Mouse (Mus musculus) frontal cortex, postnatal 36 days (tissue): Measurements from ENCODE around the gene Strn.

Experiments
- DNase-seq, 2 experiments: peaks; one replicate each; pipeline ENCODE4 v3.0.0; 2022; ENCODE audit warnings: low spot score in 2 of 2

Gene Strn

DNA sequence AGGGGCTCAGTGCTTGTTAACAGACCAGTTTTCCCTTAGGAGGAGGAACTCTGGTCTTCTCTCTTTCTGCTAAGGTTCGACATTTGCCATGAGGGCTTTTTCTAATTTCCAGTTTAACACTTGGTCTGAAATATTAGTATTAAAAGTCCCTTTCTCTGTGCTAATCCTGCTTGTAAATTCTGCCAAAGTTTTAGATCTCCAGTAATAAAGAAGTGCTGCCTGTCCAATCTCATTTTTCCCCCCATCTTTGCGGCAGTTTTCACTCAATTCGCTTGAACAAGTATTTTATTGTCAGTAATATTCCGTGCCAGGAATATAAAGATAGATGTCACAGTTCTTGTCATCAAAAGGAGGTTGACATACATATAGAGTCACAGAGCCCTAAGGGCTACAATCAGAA, at the start of gene Strn:
Strn (minus strand) TSS at position 101 of the 400 bp plus-strand sequence.
- no peak for DNase-seq

DNA sequence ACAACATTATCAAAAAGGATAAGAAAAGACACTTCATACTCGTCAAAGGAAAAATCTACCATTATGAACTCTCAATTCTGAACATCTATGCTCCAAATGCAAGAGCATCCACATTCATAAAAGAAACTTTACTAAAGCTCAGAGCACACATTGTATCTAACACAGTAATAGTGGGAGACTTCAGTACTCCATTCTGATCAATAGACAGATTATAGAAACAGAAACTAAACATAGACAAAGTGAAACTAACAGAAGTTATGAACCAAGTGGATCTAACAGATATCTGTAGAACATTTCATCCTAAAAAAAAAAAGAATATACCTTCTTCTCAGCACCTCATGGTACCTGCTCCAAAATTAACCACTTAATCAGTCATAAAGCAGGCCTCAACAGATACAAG, 41.8 kb upstream of the Strn start:
- DNase-seq: no peak

DNA sequence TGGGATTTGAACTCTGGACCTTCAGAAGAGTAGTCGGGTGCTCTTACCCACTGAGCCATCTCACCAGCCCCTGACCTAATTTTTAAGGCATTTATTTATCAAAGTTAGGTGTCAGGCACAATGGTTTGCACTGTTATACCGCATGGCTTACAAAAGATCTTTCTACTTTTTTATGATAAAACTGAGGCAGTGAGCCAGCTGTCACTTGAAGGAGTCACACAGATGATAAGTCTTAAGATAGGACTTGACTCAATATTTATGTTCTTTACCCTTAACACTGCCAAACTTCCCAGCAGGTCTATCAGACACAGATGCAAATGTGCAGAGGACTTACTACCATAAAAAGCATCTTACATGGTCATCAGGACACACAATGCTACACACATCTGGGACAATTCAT, 35.3 kb upstream of the Strn start:
- no peak for DNase-seq

DNA sequence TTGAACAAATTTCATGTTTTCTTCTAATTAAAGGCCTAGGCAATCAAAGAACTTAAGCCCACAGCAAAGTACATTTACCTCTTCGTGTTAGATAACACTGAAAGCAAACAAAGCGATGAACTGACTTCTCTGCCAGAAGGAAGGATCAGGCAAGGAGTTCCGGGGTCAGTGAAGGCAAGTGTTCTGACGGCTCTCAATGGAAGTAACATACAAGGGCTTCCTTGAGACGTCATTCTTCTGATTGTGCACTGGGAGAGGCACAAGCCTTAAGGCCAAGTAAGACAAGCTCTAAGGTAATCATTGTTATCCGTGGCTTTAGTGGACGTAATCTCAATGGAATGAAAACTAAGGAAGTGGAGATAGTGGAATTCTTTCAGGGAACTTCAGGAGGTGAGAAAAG, 33.9 kb upstream of the Strn start:
- DNase-seq: no peak

DNA sequence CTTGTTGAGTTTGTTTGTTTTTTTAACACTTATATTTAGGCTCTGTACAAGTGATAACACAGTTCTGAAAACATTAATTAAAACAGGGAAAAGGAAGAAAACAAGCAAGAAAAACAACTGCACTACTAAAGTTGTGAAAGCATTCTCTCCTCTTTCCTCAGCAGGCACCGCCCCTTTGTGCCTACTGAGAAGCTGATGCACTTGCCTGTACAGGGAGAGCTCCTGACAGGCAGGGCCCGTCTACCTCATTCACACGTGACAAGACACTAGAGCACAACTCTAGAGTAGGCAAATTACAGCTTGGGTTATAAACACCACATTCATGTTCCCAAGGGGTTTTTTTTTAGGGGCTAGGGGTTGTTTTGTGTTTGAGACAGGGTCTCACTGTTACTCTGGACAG, 32.3 kb upstream of the Strn start:
- no peak for DNase-seq

DNA sequence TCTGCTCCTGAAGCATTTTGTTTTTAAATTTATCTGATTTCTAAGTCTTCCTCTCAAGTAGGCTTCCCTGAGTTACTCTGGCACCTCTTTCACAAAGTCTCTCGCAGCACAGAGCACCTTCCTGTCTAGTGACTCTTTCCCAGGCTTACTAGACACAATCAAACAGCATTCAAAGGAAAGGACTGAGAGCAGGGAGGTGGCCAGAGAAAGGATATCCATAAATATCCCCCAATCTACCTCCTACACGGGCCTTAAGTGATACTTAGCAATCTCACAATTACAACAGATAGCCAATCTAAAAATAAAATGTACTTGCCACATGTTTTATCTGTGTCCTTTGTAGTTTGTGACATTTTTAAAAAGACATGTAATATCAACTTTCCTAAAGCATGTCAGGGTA, 31.9 kb upstream of the Strn start:
- DNase-seq: no peak

DNA sequence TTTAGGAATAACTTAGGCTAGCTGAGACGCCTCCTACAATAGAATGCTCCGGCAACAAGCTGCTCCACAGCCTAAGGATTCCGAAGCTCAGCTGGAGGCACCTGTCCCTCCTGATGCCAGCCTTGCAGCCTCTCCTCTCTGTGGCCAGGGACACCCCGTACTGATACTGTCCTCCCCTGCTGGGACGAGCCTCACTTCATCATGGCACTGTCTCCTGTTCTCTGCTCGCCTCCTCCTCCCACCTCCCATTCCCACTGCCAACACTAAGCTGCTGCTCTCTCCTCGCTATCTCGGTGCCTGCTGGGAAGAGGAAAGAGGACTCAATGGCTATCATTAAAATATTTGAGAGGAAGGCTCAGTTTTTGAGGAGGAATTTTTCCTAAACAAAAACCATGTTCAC, 30.6 kb upstream of the Strn start:
- DNase-seq: peak in 1 of 2 experiments; percentile 9

DNA sequence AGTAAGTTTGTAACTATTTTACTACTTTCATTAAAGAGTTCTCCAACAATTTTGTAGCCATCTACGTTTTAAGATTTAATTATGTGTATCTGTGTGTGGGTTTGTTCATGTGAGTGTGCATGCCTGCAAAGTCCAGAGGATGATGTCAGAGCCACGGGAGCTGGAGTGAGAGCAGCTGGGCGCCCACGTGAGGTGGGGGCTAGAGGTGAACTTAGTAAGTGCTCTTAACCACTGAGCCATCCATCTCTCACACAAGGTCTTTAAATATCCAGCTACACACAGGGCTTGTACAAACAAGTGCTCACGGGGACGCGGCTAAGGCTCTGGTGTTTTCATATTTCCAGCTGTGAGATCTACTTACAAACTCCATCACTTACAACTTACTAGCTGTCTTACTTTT, 29.1 kb upstream of the Strn start:
- DNase-seq: no peak

DNA sequence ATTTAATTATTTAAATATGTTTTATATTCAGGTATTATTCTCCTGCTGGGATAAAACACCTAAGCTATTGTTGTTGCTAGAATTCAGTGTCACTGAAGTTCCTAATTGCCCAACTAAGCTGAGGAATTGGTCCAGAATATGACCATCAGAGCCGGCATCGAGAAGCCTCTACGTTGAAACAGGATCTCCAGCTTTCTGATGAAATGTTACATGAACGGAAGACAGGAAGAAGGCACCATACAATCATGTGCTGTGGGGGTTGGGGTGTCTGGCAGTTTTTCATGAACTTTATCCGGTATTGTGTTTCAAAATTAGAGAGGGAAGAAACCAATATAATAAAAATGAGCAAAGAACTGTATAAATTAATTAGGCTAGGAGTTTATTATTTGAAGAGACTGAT, 26.3 kb upstream of the Strn start:
- no peak for DNase-seq

DNA sequence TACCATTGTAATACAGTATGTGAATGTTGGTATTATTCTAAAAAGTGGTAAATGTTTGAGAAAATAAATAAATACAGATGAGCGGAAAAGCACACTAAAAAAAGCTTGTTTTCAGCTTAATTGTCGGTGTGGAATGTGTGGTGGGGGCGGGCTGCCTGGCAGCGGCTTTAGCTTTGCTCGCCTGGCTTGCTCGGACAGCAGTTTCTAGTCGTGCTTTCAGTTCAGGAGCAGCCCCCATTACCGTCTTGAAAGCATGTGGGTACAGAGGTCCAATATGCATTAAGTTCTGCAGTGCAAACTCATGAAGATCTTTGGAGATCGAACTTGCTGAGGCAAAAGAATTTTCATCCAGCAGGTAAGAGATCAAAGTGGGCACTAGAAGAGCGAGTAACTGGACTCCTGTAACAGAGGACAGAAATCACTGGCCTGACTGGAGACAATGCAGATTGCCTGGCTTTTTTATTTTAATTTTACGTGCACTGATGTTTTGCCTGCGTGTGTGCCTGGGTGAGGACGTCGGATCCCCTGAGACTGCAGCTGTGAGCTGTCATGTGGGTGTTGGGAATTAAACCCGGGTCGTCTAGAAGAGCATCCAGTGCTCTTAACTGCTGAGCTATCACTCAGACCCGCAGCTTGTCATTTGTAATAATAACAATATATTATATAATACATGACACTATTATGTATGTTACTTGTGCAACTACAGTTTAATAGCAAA, 16.1 kb upstream of the Strn start:
- peak in 1 of 2 experiments; percentile 12 for DNase-seq

DNA sequence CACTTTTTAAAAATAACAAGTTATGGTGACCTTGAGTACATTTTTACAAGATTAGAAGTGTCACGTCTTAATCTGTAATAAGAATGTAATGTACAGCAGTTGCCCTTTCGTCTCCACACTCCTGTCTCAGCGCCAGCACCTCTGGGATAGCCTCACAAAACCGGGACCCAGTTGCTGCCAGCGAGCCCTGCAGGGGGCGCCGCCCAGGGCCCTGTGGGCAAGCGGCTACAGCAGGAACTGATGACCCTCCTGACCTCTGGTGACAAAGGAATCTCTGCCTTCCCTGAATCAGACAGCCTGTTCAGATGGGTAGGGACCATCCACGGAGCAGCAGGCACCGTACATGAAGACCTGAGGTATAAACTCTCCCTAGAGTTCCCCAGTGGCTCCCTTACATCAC, 15.1 kb upstream of the Strn start:
- DNase-seq: no peak

DNA sequence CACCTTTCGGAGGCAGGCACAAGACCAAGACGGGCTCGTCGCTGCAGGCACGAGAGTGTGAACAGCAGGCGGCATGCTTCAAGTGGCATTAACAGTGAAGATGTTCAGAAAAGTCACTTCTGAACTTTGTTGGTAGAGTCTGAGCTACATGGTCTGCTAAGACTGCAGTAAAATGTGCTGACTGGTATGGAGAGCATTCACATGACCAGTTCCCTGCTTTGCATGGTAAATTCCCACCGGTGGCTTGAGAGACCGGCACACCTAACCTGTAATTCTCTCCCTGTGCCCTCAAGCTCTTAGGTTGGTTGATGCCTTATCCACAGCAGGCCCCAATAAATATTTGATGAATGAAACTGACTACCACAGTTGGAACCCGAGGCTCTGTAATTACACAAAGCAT, 11.4 kb upstream of the Strn start:
- DNase-seq: no peak

DNA sequence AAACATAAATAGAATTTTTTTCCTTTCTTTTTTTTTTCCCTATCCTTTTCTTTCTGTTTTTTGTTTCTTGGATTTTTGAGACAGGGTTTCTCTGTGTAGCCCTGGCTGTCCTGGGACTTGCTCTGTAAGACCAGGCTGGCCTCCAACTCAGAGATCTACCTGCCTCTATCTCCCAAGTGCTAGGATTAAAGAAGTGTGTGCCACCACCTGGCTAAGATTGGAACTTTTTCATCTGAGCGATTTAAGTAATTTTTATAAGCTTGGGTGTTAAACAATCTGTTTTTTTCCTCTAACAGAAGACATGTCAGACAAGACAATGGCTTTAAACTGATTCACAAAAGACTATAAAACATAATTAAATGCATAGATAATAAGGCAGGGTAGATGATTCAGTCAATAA, 1.4 kb upstream of the Strn start:
- DNase-seq: no peak

DNA sequence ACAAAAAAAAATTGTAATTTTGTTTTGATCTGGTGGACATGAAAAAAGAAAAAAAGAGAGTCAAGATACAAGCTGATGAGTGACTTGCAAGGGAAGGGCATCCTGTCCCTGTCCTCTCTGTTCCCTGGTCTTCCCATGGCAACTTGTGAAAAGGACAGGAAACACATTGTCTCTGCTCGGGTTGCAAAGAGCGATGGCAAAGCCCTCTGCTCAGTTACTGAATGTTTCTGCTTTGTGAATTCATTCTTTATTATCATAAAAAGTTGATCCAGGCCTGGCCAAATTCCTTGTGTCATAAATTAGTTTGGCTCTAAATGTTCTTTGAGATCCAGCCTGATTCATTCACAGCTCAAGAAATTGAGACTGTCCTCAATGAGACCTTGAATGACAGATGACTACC, 775 bp upstream of the Strn start:
- no peak for DNase-seq

DNA sequence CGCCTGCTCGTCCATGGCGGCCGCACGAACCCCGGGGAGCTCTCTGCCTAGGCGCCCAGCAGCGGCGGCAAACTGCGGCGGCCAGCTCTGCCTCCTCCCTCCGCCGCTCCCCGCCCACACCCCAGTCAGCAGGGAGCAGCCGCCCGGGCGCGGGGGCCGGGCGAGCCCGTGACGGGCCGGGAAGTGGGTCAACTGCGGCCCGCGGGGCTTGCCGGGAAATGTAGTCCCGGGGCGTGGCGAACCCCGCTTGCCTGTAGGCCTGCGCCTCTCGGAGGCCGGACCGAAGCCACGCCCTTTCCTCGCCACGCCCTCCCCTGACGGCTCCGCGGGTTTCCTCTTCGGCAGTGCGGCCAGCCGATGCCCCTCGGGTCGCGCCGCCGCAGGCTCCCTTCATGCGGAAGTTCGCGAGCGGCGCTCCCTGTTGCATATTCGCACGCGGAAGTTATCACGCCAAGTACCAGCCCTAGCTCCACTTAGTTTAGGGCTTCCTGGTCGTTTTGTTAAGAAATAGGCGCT, 465 bp downstream of the Strn start:
- peak; percentile 98 to 99 for DNase-seq

DNA sequence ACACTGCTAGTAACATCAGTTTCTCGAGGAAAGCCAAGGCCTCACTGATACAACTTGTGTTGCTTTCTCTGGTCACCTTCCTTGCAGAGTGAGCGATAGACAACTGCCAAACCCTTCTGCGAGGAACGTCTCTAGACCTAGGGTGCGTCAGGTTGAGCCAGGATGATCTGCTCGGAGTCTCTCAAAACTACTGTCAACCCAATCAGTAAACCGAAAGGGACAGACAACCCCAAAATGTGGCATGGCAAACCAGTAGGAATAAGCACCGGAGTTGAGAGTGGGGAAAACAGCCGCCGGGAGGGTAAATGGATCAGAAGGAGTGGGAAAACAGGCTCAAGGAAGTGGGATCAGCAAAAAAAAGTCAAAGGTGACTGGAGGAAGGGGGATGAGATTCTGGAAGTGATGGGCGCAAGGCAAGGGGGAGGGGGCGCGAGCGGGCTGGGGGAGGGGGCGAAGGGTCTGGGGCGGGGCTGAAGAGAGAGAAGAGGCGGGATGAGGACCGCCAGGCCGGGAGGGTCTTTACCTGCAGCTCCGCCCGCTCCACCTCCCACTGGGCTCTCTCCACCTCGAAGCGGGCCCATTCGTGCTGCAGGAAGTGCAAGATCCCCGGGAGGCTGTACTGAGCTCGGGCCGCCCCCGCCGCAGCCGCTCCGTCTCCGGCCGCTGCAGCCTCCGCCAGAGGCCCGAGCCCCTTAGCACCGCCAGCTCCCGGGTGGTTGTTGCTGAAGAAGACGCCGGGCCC, 1.1 kb downstream of the Strn start:
- peak; percentile 26 to 31 for DNase-seq

DNA sequence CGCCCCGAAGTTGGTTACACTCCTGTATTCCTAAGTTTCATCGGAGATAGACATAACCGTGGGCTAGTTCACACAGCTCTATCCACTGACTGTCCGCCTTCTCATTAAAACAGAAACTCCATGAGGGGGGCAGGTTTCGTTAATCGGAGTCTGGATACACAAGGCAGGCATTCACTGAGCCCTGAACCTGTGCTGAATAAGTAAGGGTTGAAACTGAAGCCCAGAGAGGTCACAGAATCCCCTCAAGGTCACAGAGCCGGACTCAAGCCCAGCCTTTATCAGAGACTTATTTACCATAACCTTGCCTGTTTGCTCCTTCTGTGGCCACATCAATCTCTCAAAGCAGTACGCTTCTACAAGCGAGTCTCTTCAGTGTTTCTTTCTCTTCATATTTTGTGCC, 2.2 kb downstream of the Strn start:
- no peak for DNase-seq

DNA sequence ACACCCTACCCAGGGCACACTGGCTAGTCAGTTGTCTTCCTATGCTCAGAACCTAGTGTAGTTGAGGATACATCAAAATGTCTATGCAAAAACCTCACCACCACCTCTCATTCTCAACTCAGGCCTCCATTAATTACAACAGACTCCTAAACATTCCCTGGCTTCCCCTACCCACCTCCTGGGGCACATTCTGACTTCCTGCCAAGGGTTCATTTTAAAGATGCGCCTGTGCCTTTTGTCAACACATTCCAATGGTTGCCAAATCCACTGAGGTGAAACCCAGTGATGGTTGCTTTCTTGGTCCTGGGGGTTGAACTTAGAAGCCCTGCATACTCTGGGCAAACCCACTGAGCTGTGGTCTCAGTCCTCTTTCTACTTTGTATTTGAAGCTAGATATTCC, 4.9 kb downstream of the Strn start:
- DNase-seq: no peak

DNA sequence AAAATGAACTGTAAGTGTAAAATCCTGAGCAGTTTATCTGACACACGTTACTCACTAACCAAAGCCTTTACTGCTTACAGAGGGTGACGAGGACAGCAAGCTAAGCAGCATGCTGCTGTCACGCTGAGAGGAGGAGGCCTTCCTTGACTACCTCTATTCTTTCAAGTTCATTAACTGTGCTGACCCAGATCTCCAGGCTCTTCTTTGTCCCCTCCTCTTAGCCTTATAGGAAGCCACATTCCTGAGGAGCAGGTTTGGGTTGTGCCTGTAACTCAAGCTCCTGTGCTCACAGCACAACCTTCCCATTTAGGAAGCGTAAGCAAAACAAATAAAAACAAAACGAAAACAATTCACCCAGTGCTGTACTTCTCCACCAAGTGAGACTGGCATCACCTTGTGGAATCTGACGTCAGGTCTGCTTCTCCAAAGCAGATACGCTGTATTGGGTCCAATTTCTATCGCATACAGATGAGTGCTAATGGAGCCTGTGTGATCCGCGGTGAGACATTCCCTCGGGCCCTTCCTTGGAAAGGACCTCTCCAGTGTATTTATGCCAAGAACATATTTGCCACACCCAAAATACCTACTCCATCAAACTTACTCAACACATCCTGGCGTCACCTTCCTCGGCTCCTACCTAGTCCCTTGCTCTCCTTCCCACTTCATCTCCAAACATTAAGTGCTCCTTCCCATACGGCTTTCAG, 10.1 kb downstream of the Strn start:
- DNase-seq: no peak

DNA sequence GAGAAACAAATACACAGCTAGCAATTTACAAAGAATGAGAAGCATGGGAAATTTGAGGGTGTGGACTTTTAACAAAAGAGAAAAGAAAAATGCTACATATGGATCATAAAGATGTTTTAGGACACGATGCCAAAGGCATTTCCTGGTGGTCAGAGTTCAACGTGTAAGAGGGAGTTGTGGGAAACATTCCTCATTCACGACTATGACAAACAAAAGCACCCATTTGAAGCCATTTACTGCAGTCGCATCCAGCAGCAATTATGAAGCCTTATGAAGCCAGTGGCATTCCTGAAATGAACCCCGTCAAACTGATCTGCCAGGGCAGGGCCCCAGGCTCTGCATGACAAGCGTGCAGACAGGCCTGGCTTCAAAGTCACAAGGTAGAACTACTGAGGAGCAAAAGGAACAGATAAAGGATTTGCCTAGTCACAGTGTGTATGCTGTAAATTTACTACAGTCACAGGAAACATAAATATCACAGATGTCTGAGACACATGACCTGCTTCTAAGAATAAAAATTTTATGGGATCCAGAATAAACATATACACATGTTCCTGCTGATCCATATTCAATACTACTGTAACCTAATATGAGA, 12.4 kb downstream of the Strn start:
- DNase-seq: no peak

DNA sequence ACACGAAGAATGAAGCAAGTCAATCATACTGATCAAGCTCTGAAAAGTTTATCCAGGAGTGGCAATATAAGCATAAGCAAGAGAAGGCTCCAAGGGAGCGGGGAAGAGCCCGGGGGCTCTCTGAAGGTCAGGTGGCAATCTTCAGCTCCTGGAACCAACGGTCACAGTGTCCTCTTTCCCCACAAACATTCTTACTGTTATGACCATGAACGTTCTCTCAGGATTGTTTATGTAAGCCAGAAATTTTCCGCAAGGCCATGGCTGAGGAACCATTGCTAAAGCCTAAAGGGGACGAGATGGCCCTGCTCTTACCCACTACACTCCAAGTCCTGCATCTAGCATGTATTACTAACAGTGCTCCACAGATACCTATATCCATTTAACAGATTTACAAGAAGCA, 15.3 kb downstream of the Strn start:
- no peak for DNase-seq

DNA sequence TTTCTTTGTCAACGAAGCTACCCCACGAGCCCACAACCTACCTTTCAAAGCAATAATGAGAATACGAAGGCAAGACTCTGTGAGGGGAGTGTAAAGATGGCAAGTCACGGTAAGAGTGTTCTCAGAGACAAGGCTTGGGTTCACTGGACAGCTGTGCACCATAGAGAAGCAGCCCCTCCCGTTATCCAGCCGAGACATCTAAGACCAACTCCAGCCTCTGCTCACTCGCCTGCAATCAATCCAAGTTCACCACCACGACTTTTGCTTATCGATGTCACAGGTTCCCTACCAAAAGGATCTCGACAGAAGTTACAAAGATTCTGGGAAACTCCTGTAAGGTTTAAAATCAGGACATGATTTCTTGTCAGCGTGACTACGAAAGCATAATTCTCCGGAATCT, 17.9 kb downstream of the Strn start:
- no peak for DNase-seq
